Comparison of ENCODE assay signal across 32 mouse cellular contexts in the genomic region with DNA sequence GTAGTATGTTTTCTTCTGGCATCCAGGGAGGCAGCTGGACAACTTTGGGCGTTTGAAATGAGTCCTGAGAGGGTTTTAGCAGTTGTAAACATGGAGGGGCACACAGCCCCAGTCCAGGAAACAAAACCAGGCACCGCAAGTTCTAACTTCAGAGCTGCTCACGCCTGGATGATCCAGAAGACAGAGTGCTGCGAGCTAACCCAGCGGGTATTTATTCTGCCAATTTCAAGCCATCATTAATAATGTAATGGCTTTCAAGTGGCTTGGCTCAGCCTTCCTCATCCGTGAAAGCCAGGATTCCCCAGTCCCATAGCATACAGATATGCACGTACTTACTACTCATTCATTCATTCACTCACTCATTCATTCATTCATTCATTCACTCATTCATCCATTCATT. TPM values are rescaled to one million over a fixed set of nuclear protein-coding genes. Genes with fewer than 3 reads are reported as not detected.
DNase-seq lines count a peak whose midpoint lies in the region; ATAC-seq and TF ChIP-seq lines count a peak whose summit lies in the region.
"Had no signal": no experiment of that assay in that cellular context is flagged by ENCODE, and none has a peak within 500 bp of the region (broad histone marks: within the 10 kb centered on the region; RNA-seq: fewer than 3 reads in every experiment).

No protein-coding gene starts in this region.

- peak; percentile 11 for DNase-seq in forebrain, embryonic 14.5 days (ENCODE audit: low spot score)
- DNase-seq in hindbrain, embryonic 11.5 days (ENCODE audit: low spot score), result no peak
- peak; percentile 7 for DNase-seq in Muller cell, postnatal 12 days (ENCODE audit: inconsistent ontology term)
- DNase-seq in hindbrain, postnatal 0 days (ENCODE audit: low spot score), result peak; percentile 52
- no peak for DNase-seq in spleen, postnatal 4 days (ENCODE audit: low spot score in 2 of 2)
- DNase-seq in lung, postnatal 14 days, result no peak
- DNase-seq: adrenal gland, adult 2 months; adrenal gland, postnatal 14 days; B cell, adult 2 months; cerebellum, adult 11-12 months; cerebellum, adult 8-10 months; gastrocnemius, postnatal 10 days; gastrocnemius, postnatal 36 days; heart, adult 2 months; heart, postnatal 14 days; heart, postnatal 4 days; kidney, adult 11 months had no signal

- no peak for ATAC-seq in forebrain, embryonic 14.5 days
- no peak for ATAC-seq in forebrain, embryonic 12.5 days (ENCODE audit: low FRiP score)
- peak; percentile 44; the same call in 1 of the 2 replicates for ATAC-seq in hindbrain, embryonic 16.5 days
- ATAC-seq in hindbrain, embryonic 11.5 days (ENCODE audit: low FRiP score), result no peak
- no peak for ATAC-seq in hindbrain, postnatal 0 days
- ATAC-seq: forebrain, embryonic 16.5 days had no signal

- H3K4me1 ChIP-seq in forebrain, embryonic 14.5 days (ENCODE audit: control insufficient read depth, insufficient read depth, low read length), result no peaks in the 10 kb centered on the region
- H3K4me1 ChIP-seq in forebrain, embryonic 12.5 days, result peaks cover 13% of the 10 kb centered on the region
- H3K4me1 ChIP-seq in hindbrain, embryonic 16.5 days (ENCODE audit: control insufficient read depth, insufficient read depth, low read depth, low read length), result peaks cover 11% of the 10 kb centered on the region; the same call in 1 of the 2 replicates
- H3K4me1 ChIP-seq in hindbrain, embryonic 11.5 days (replicated peaks; ENCODE audit: control insufficient read depth, insufficient read depth, low read length), result no peaks in the 10 kb centered on the region
- peaks cover 4% of the 10 kb centered on the region; the same call in 1 of the 2 replicates for H3K4me1 ChIP-seq in hindbrain, postnatal 0 days (ENCODE audit: insufficient read depth, low read length)
- H3K4me1 ChIP-seq: embryonic facial prominence, embryonic 12.5 days; embryonic facial prominence, embryonic 15.5 days; heart, embryonic 13.5 days had no signal

- no peak overlapping the region for H3K27ac ChIP-seq in forebrain, embryonic 14.5 days (ENCODE audit: low read depth, low read length)
- no peak overlapping the region for H3K27ac ChIP-seq in forebrain, embryonic 12.5 days
- H3K27ac ChIP-seq in hindbrain, embryonic 16.5 days (ENCODE audit: low read depth, low read length), result no peak overlapping the region
- H3K27ac ChIP-seq in hindbrain, embryonic 11.5 days (ENCODE audit: low read depth, low read length), result no peak overlapping the region
- no peak overlapping the region for H3K27ac ChIP-seq in hindbrain, postnatal 0 days
- H3K27ac ChIP-seq: embryonic facial prominence, embryonic 12.5 days; embryonic facial prominence, embryonic 15.5 days; heart, adult 2 months; heart, embryonic 10.5 days; heart, embryonic 13.5 days had no signal

- H3K36me3 ChIP-seq in forebrain, embryonic 14.5 days (ENCODE audit: control insufficient read depth, insufficient read depth, low read length), result no peaks in the 10 kb centered on the region
- no peaks in the 10 kb centered on the region for H3K36me3 ChIP-seq in forebrain, embryonic 12.5 days (replicated peaks)
- no peaks in the 10 kb centered on the region for H3K36me3 ChIP-seq in hindbrain, embryonic 16.5 days (ENCODE audit: control insufficient read depth, insufficient read depth, low read length)
- H3K36me3 ChIP-seq in hindbrain, embryonic 11.5 days (ENCODE audit: control insufficient read depth, insufficient read depth, low read length), result no peaks in the 10 kb centered on the region
- H3K36me3 ChIP-seq in hindbrain, postnatal 0 days (ENCODE audit: insufficient read depth, low read length), result no peaks in the 10 kb centered on the region
- H3K36me3 ChIP-seq: embryonic facial prominence, embryonic 12.5 days; embryonic facial prominence, embryonic 15.5 days; G1E; heart, embryonic 10.5 days; heart, embryonic 13.5 days had no signal

- no peak overlapping the region for H3K4me3 ChIP-seq in forebrain, embryonic 14.5 days (ENCODE audit: low read depth, low read length)
- no peak overlapping the region for H3K4me3 ChIP-seq in forebrain, embryonic 12.5 days (replicated peaks)
- no peak overlapping the region for H3K4me3 ChIP-seq in hindbrain, embryonic 16.5 days (ENCODE audit: low read length)
- no peak overlapping the region for H3K4me3 ChIP-seq in hindbrain, embryonic 11.5 days (ENCODE audit: low read depth, low read length)
- no peak overlapping the region for H3K4me3 ChIP-seq in hindbrain, postnatal 0 days (ENCODE audit: low read length)
- H3K4me3 ChIP-seq: embryonic facial prominence, embryonic 12.5 days; embryonic facial prominence, embryonic 15.5 days; heart, adult 2 months; heart, embryonic 10.5 days; heart, embryonic 13.5 days had no signal

- H3K27me3 ChIP-seq in forebrain, embryonic 14.5 days (replicated peaks; ENCODE audit: control insufficient read depth, insufficient read depth, low read length), result no peaks in the 10 kb centered on the region
- H3K27me3 ChIP-seq in forebrain, embryonic 12.5 days, result 0 out of 2 replicates have a peak, but pooled peaks cover 4% of the 10 kb centered on the region
- H3K27me3 ChIP-seq in hindbrain, embryonic 16.5 days (replicated peaks; ENCODE audit: control insufficient read depth, insufficient read depth, low read length), result no peaks in the 10 kb centered on the region; the same call in 1 of the 2 replicates
- H3K27me3 ChIP-seq in hindbrain, embryonic 11.5 days (ENCODE audit: control insufficient read depth, insufficient read depth, low read length), result no peaks in the 10 kb centered on the region
- H3K27me3 ChIP-seq in hindbrain, postnatal 0 days (ENCODE audit: insufficient read depth, low read length), result no peaks in the 10 kb centered on the region
- H3K27me3 ChIP-seq: embryonic facial prominence, embryonic 12.5 days; embryonic facial prominence, embryonic 15.5 days had no signal

- no peak overlapping the region for H3K4me2 ChIP-seq in forebrain, embryonic 14.5 days (ENCODE audit: low read length)
- no peak overlapping the region for H3K4me2 ChIP-seq in forebrain, embryonic 12.5 days
- no peak overlapping the region for H3K4me2 ChIP-seq in hindbrain, embryonic 16.5 days (ENCODE audit: low read length)
- no peak overlapping the region for H3K4me2 ChIP-seq in hindbrain, embryonic 11.5 days (replicated peaks; ENCODE audit: low read depth, low read length)
- no peak overlapping the region for H3K4me2 ChIP-seq in hindbrain, postnatal 0 days (ENCODE audit: low read depth, low read length)
- H3K4me2 ChIP-seq: embryonic facial prominence, embryonic 12.5 days; embryonic facial prominence, embryonic 15.5 days; heart, embryonic 13.5 days had no signal

- 37% methylated on average over 7 of the region's 7 CpGs for WGBS in forebrain, embryonic 14.5 days
- WGBS in forebrain, embryonic 12.5 days, result 47% methylated on average over 7 of the region's 7 CpGs
- WGBS in hindbrain, embryonic 16.5 days, result 30% methylated on average over 7 of the region's 7 CpGs
- WGBS in hindbrain, embryonic 11.5 days, result 47% methylated on average over 7 of the region's 7 CpGs
- WGBS in hindbrain, postnatal 0 days, result 22% methylated on average over 7 of the region's 7 CpGs

- H3K9me3 ChIP-seq in forebrain, embryonic 14.5 days (replicated peaks; ENCODE audit: control insufficient read depth, low read length), result no peaks in the 10 kb centered on the region
- H3K9me3 ChIP-seq in forebrain, embryonic 12.5 days, result no peaks in the 10 kb centered on the region
- no peaks in the 10 kb centered on the region for H3K9me3 ChIP-seq in hindbrain, embryonic 16.5 days (ENCODE audit: control insufficient read depth, low read length)
- no peaks in the 10 kb centered on the region for H3K9me3 ChIP-seq in hindbrain, embryonic 11.5 days (ENCODE audit: control insufficient read depth, low read length)
- no peaks in the 10 kb centered on the region for H3K9me3 ChIP-seq in hindbrain, postnatal 0 days (ENCODE audit: low read length)
- H3K9me3 ChIP-seq: embryonic facial prominence, embryonic 12.5 days; embryonic facial prominence, embryonic 15.5 days; heart, embryonic 10.5 days; heart, embryonic 13.5 days had no signal

- TF ChIP-seq CTCF in hindbrain, postnatal 0 days (IDR thresholded peaks at IDR 0.05; ENCODE audit: low read depth), result no peak

- H3K9ac ChIP-seq in forebrain, embryonic 14.5 days (ENCODE audit: low read length), result no peak overlapping the region
- H3K9ac ChIP-seq in forebrain, embryonic 12.5 days, result no peak overlapping the region
- H3K9ac ChIP-seq in hindbrain, embryonic 16.5 days (ENCODE audit: low read depth, low read length), result no peak overlapping the region
- H3K9ac ChIP-seq in hindbrain, embryonic 11.5 days (ENCODE audit: low read depth, low read length), result no peak overlapping the region
- no peak overlapping the region for H3K9ac ChIP-seq in hindbrain, postnatal 0 days (replicated peaks; ENCODE audit: low read length)
- H3K9ac ChIP-seq: embryonic facial prominence, embryonic 12.5 days; embryonic facial prominence, embryonic 15.5 days; heart, embryonic 13.5 days had no signal

RNA-seq across cellular contexts. Expression of a gene that starts 51.6 kb away (rescaled TPM):
- polyA plus RNA-seq in forebrain, embryonic 14.5 days (2014; fragmentation: Nextera tagmentation; extraction: Ambion mirVana), result 4.4 and 6.6 TPM in 2 replicates
- 1.4 and 1.7 TPM in 2 replicates for polyA plus RNA-seq in forebrain, embryonic 12.5 days (2016; fragmentation: Nextera tagmentation; extraction: Ambion mirVana)
- 26.3 and 28.6 TPM in 2 replicates for polyA plus RNA-seq in hindbrain, embryonic 16.5 days (2015; fragmentation: Nextera tagmentation; extraction: Ambion mirVana)
- polyA plus RNA-seq in hindbrain, embryonic 11.5 days (2014; fragmentation: Nextera tagmentation; extraction: Ambion mirVana), result 1.2 and 1.3 TPM in 2 replicates
- 29.5 and 29.6 TPM in 2 replicates for total RNA-seq in hindbrain, postnatal 0 days (2014; rRNA removed)
- 13.8 and 18.3 TPM in 2 replicates for polyA plus RNA-seq in hindbrain, postnatal 0 days (2015; fragmentation: Nextera tagmentation; extraction: Ambion mirVana)
- total RNA-seq: CH12.LX; common myeloid progenitor, adult 5-6 weeks; gastrocnemius, adult 18-20 months; gastrocnemius, postnatal 10 days; gastrocnemius, postnatal 36 days; granulocyte monocyte progenitor cell, adult 5-6 weeks; heart, postnatal 14 days; heart, postnatal 4 days had no signal
- polyA plus RNA-seq: G1E; heart, adult 2 months; heart, embryonic 13.5 days; heart, embryonic 16.5 days had no signal

RNA-seq across cellular contexts. Expression of a gene that starts 59.5 kb away (rescaled TPM):
- not detected in 2 replicates for polyA plus RNA-seq in forebrain, embryonic 14.5 days (2014; fragmentation: Nextera tagmentation; extraction: Ambion mirVana)
- polyA plus RNA-seq in forebrain, embryonic 12.5 days (2016; fragmentation: Nextera tagmentation; extraction: Ambion mirVana), result not detected in 2 replicates
- not detected in 2 replicates for polyA plus RNA-seq in hindbrain, embryonic 16.5 days (2015; fragmentation: Nextera tagmentation; extraction: Ambion mirVana)
- not detected in 2 replicates for polyA plus RNA-seq in hindbrain, embryonic 11.5 days (2014; fragmentation: Nextera tagmentation; extraction: Ambion mirVana)
- not detected in 2 replicates for total RNA-seq in hindbrain, postnatal 0 days (2014; rRNA removed)
- not detected in 2 replicates for polyA plus RNA-seq in hindbrain, postnatal 0 days (2015; fragmentation: Nextera tagmentation; extraction: Ambion mirVana)
- total RNA-seq: adrenal gland, postnatal 14 days; CH12.LX; common myeloid progenitor, adult 5-6 weeks; gastrocnemius, adult 18-20 months; gastrocnemius, postnatal 10 days; gastrocnemius, postnatal 36 days; granulocyte monocyte progenitor cell, adult 5-6 weeks; heart, adult 2 months; heart, postnatal 14 days; heart, postnatal 4 days had no signal
- polyA plus RNA-seq: adrenal gland, adult 2 months; embryonic facial prominence, embryonic 12.5 days; embryonic facial prominence, embryonic 15.5 days; forebrain, embryonic 11.5 days; forebrain, embryonic 16.5 days; G1E; heart, adult 2 months; heart, embryonic 10.5 days; heart, embryonic 13.5 days; heart, embryonic 16.5 days; intestine, embryonic 14.5 days had no signal

Comparison
In these comparisons a context has a peak if more than half of its experiments do, and no peak if none do; other contexts are left out.
1. DNase-seq: peak in forebrain, embryonic 14.5 days (single experiment), Muller cell, postnatal 12 days (single experiment) and hindbrain, postnatal 0 days (single experiment); none in hindbrain, embryonic 11.5 days (single experiment), spleen, postnatal 4 days (0 of 2) and lung, postnatal 14 days (single experiment).